Mouse (Mus musculus) hematopoietic multipotent progenitor cell, adult 10-12 weeks (in vitro differentiated cells): ENCODE results near the gene Rpl41. TPM values are rescaled to one million over a fixed set of nuclear protein-coding genes. Genes with fewer than 3 reads are reported as not detected.

Source experiments
- polyA plus RNA-seq: library from polyadenylated mRNA; stranded (reverse); fragments of >175 nt; gene quantifications from 2 replicates; pipeline ENCODE4 v1.2.3, GENCODE M21; 2012; ENCODE audit warnings: low replicate concordance

Rpl41 gene
- polyA plus RNA-seq, result 1,750 and 7,475 TPM in 2 replicates

GRCm38 (mm10) chr10:128548947-128549681 lies at the start of gene Rpl41:
Gene Rpl41, minus strand, starts transcription at chr10:128549305.

GRCm38 (mm10) chr10:128589464-128590192 lies 40.5 kb upstream of the Rpl41 start, which contains the start of gene Erbb3:
Gene Erbb3, minus strand, starts transcription at chr10:128589652.

GRCm38 (mm10) chr10:128565788-128566531 lies 16.9 kb upstream of the Rpl41 start, which contains the start of gene Pa2g4:
Gene Pa2g4, minus strand, starts transcription at chr10:128565987.

GRCm38 (mm10) chr10:128547361-128548032 lies 1.6 kb downstream of the Rpl41 start, which contains the start of gene Zc3h10:
Gene Zc3h10, minus strand, starts transcription at chr10:128547774.

GRCm38 (mm10) chr10:128525671-128526308 lies 23.3 kb downstream of the Rpl41 start, which contains the start of gene Esyt1:
Gene Esyt1, minus strand, starts transcription at chr10:128525871.

GRCm38 (mm10) chr10:128498590-128498989 lies 50.5 kb downstream of the Rpl41 start, which contains the start of gene Myl6b:
Gene Myl6b, minus strand, starts transcription at chr10:128498685.

Other genes with a start within 250 kb of the Rpl41 start
- gene Pan2, start 246.0 kb downstream of the Rpl41 start, polyA plus RNA-seq, result 4.9 and 7.2 TPM in 2 replicates
- gene Cnpy2, start 226.8 kb downstream of the Rpl41 start, polyA plus RNA-seq, result 29.2 and 43.5 TPM in 2 replicates
- gene Cs, start 211.6 kb downstream of the Rpl41 start, polyA plus RNA-seq, result 9.9 and 31.8 TPM in 2 replicates
- gene Coq10a, start 180.3 kb downstream of the Rpl41 start, polyA plus RNA-seq, result 10.2 and 25.7 TPM in 2 replicates
- gene Ankrd52, start 172.2 kb downstream of the Rpl41 start, polyA plus RNA-seq, result 59.6 and 62.0 TPM in 2 replicates
- gene Slc39a5, start 148.1 kb downstream of the Rpl41 start, polyA plus RNA-seq, result not detected in 2 replicates
- gene Nabp2, start 137.8 kb downstream of the Rpl41 start, polyA plus RNA-seq, result 115 and 117 TPM in 2 replicates
- gene Rnf41, start 137.6 kb downstream of the Rpl41 start, polyA plus RNA-seq, result 20.2 and 20.7 TPM in 2 replicates
- 167 and 293 TPM in 2 replicates for gene Smarcc2, start 90.1 kb downstream of the Rpl41 start, polyA plus RNA-seq
- 68.9 and 549 TPM in 2 replicates for gene Myl6, start 55.2 kb downstream of the Rpl41 start, polyA plus RNA-seq
- gene Myl6b, start 50.6 kb downstream of the Rpl41 start, polyA plus RNA-seq, result 2.2 TPM in 2 replicates
- gene Esyt1, start 23.4 kb downstream of the Rpl41 start, polyA plus RNA-seq, result 177 and 239 TPM in 2 replicates
- gene Zc3h10, start 1.5 kb downstream of the Rpl41 start, polyA plus RNA-seq, result 29.8 and 36.6 TPM in 2 replicates
- 93.8 and 156 TPM in 2 replicates for gene Pa2g4, start 16.7 kb upstream of the Rpl41 start, polyA plus RNA-seq
- gene Erbb3, start 40.3 kb upstream of the Rpl41 start, polyA plus RNA-seq, result 1.8 TPM in 2 replicates
- gene Rps26, start 77.4 kb upstream of the Rpl41 start, polyA plus RNA-seq, result 309 and 4,118 TPM in 2 replicates
- 3.9 and 4.3 TPM in 2 replicates for gene Ikzf4, start 96.7 kb upstream of the Rpl41 start, polyA plus RNA-seq
- 1.3 and 4.4 TPM in 2 replicates for gene Suox, start 124.8 kb upstream of the Rpl41 start, polyA plus RNA-seq
- 31.8 and 41.9 TPM in 2 replicates for gene Rab5b, start 147.0 kb upstream of the Rpl41 start, polyA plus RNA-seq
- 0.13 TPM in 1 of 2 replicates, not detected in the other for gene Pmel, start 154.9 kb upstream of the Rpl41 start, polyA plus RNA-seq
- gene Cdk2, start 155.7 kb upstream of the Rpl41 start, polyA plus RNA-seq, result 14.0 and 16.9 TPM in 2 replicates
- 43.6 and 56.3 TPM in 2 replicates for gene Dgka, start 195.6 kb upstream of the Rpl41 start, polyA plus RNA-seq
- gene Pym1, start 198.6 kb upstream of the Rpl41 start, polyA plus RNA-seq, result 183 and 229 TPM in 2 replicates
- 0.37 and 0.57 TPM in 2 replicates for gene Mmp19, start 241.6 kb upstream of the Rpl41 start, polyA plus RNA-seq